Mouse (Mus musculus) intestine, embryonic 16.5 days (tissue): ENCODE data around the gene Trpm3. TPM values are rescaled to one million over a fixed set of nuclear protein-coding genes. Genes with fewer than 3 reads are reported as not detected.
A peak's percentile ranks its signal among the peaks of the same experiment; 100 is the strongest.

Experiments
- ATAC-seq: fragments of 200-750 bp; cut with Nextera tagmentation; 2 replicates; pipeline ENCODE4 v1.8.0; 2017; ENCODE audit warnings: moderate TSS enrichment, moderate library complexity
- H3K27ac ChIP-seq: fragments of 300-500 bp; sonication (generic); 2 replicates; pipeline ENCODE4 v1.5.1; 2014; ENCODE audit warnings: mild to moderate bottlenecking, low read length
- H3K27me3 ChIP-seq: fragments of 300-500 bp; sonication (generic); replicated peaks from 2 replicates; pipeline ENCODE4 v1.6.1; 2014; ENCODE audit warnings: low read length, control low read depth, mixed read lengths; ENCODE audit not compliant: control insufficient read depth, insufficient read depth
- H3K36me3 ChIP-seq: fragments of 300-500 bp; sonication (generic); 2 replicates; pipeline ENCODE4 v1.6.1; 2014; ENCODE audit warnings: low read length, control low read depth; ENCODE audit not compliant: control insufficient read depth, insufficient read depth
- H3K4me1 ChIP-seq: fragments of 300-500 bp; sonication (generic); 2 replicates; pipeline ENCODE4 v1.6.1; 2014; ENCODE audit warnings: low read length, control low read depth, mixed read lengths; ENCODE audit not compliant: control insufficient read depth, insufficient read depth
- H3K4me2 ChIP-seq: fragments of 300-500 bp; sonication (generic); 2 replicates; pipeline ENCODE4 v1.6.1; 2014; ENCODE audit warnings: low read depth, low read length, control low read depth
- H3K4me3 ChIP-seq: fragments of 300-500 bp; sonication (generic); 2 replicates; pipeline ENCODE4 v1.5.1; 2014; ENCODE audit warnings: mild to moderate bottlenecking, low read length
- H3K9ac ChIP-seq: fragments of 300-500 bp; sonication (generic); 2 replicates; pipeline ENCODE4 v1.6.1; 2014; ENCODE audit warnings: low read depth, low read length
- H3K9me3 ChIP-seq: fragments of 300-500 bp; sonication (generic); 2 replicates; pipeline ENCODE4 v1.6.1; 2016; ENCODE audit warnings: low read length, control low read depth; ENCODE audit not compliant: control insufficient read depth
- WGBS: fragments of 180-500 bp; shearing (Covaris S2); extraction: QIAGEN DNeasy Blood & Tissue Kit; methylation state at CpG from one replicate; pipeline ENCODE4 v1.1.7; 2014; 5-methylcytosine and 5-hydroxymethylcytosine counted together
- polyA plus RNA-seq: library from polyadenylated mRNA; unstranded; fragments of >200 nt; fragmentation: Nextera tagmentation; extraction: Ambion mirVana; gene quantifications from 2 replicates; pipeline ENCODE4 v1.2.1, GENCODE M21; 2015

Gene Trpm3
- polyA plus RNA-seq, 1 experiment from 2014 or later: 0.27 TPM

DNA sequence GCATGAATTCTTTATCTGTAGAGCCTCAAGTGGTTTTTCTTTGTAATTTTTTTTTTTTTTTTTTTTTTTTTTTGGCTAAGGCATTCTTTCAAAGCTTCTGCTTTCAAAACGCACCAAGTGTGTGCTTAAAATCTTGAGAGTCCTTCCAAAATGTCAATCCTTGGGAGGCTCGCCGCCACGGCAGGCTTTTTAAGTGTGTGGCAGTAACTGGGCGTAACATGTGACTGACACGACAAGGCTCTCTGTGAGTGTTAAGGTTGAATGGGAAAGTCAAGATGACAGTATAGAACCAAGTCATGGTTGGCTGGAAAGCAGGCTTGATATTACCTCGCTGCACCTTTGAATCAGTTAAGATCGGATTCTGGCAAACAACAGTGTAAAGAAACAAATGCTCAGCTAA, 200.1 kb downstream of the Trpm3 start:
- Histone ChIP-seq H3K9ac (no peak overlapping the region), H3K27ac (no peak overlapping the region), H3K9me3 (no peaks in the 10 kb centered on the region), H3K4me2 (no peak overlapping the region), H3K4me1 (no peaks in the 10 kb centered on the region), H3K4me3 (no peak overlapping the region), H3K36me3 (no peaks in the 10 kb centered on the region), H3K27me3 (no peaks in the 10 kb centered on the region)
- 80% methylated on average over 8 of the region's 8 CpGs for WGBS
- ATAC-seq: no peak

DNA sequence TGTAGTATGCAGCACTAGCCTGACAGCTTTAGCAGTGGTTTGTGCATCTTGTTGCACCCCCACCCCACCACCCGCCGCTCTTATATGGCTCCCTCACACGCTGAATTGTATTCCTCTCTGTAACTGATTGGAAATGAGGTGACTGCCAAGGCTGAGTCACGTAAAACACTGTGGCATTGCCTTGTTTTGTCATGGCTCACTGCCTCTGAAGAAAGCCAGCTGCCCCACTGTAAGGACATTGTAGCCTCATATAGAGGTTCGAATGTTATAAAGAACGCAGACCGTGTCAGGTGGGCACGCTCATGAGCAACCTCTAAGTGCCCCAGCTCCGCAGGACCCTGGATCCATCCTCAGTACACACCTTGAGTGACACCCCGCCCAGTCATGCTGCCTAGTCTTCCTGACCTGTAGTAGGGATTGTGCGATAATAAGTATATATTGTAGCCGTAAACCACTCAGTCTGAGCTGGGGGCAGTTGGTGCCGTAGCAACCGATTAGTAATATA, 215.2 kb downstream of the Trpm3 start:
- H3K4me2 ChIP-seq: no peak overlapping the region
- no peaks in the 10 kb centered on the region for H3K27me3 ChIP-seq
- 82% methylated on average over 14 of the region's 14 CpGs for WGBS
- no peaks in the 10 kb centered on the region for H3K4me1 ChIP-seq
- no peak overlapping the region for H3K9ac ChIP-seq
- H3K4me3 ChIP-seq: no peak overlapping the region
- H3K9me3 ChIP-seq: no peaks in the 10 kb centered on the region
- no peak for ATAC-seq
- H3K27ac ChIP-seq: no peak overlapping the region
- no peaks in the 10 kb centered on the region for H3K36me3 ChIP-seq

DNA sequence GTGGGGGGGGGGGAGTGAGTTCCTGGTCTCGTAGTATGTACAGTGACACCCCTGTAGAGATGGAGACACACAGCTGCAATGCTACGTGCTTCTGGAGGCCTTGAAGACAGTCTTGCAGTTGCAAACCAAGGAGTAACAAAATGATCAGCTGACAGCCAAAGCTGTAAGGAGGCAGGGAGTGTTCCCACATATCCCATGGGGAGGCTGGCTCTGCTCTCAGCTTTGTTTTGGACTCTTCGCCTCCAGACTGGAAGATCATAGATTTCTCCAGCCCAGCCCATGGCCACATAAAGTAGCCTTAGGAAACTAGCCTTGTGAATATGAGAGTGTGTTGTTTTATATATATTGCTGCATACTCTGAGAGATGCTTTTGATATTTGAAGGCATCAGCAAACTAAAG, 248.0 kb downstream of the Trpm3 start:
- Histone ChIP-seq H3K4me1 (no peaks in the 10 kb centered on the region), H3K27me3 (no peaks in the 10 kb centered on the region), H3K27ac (no peak overlapping the region), H3K9ac (no peak overlapping the region), H3K9me3 (no peaks in the 10 kb centered on the region), H3K36me3 (no peaks in the 10 kb centered on the region), H3K4me3 (no peak overlapping the region), H3K4me2 (no peak overlapping the region)
- WGBS: 84% methylated on average over 3 of the region's 3 CpGs
- ATAC-seq: no peak

DNA sequence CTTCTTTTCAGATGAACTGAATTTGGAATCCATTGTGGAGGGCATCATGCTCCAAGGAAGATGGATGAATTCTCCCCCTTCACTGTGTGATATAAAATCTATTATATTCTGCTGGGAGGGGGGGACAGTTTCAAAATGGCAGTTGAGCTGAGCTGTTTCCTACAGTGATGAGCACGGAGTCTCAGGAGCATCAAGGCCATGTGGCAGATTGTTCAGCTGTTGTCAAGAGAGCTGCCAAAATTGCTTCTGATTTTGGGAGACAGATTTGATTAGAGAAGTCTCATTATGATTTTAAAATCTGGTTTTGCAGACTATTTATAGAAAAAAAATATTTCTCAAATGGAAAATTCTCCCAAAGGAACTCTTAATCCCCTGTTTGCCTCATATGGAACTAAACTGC, 255.9 kb downstream of the Trpm3 start:
- Histone ChIP-seq H3K27me3 (no peaks in the 10 kb centered on the region), H3K4me2 (no peak overlapping the region), H3K36me3 (no peaks in the 10 kb centered on the region), H3K27ac (no peak overlapping the region), H3K9me3 (no peaks in the 10 kb centered on the region), H3K4me1 (no peaks in the 10 kb centered on the region), H3K9ac (no peak overlapping the region), H3K4me3 (no peak overlapping the region)
- ATAC-seq: no peak
- WGBS: 84% methylated on average over 1 of the region's 1 CpGs

DNA sequence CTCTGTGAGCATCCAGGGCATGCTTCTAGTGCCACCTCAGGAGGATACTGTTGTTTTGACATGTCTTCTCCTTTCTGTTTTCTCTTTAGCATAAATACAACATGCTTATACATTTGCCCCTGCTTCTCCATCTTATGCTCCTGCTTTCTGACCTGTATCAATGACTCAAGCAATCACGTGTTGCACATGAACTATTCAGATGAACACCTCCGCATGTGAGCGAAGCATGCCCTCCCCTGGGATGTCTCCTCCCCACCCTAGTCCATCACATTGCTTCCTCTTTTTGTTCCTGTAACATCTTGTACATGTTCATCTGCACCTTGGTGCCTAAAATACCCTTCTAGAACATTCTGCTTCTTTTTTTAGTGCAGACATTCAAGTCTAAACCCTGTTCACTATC, 265.2 kb downstream of the Trpm3 start:
- H3K27ac ChIP-seq: no peak overlapping the region
- no peaks in the 10 kb centered on the region for H3K4me1 ChIP-seq
- no peaks in the 10 kb centered on the region for H3K9me3 ChIP-seq
- no peak overlapping the region for H3K4me2 ChIP-seq
- no peak overlapping the region for H3K4me3 ChIP-seq
- 93% methylated on average over 3 of the region's 3 CpGs for WGBS
- no peaks in the 10 kb centered on the region for H3K27me3 ChIP-seq
- no peak for ATAC-seq
- H3K36me3 ChIP-seq: no peaks in the 10 kb centered on the region
- H3K9ac ChIP-seq: no peak overlapping the region

DNA sequence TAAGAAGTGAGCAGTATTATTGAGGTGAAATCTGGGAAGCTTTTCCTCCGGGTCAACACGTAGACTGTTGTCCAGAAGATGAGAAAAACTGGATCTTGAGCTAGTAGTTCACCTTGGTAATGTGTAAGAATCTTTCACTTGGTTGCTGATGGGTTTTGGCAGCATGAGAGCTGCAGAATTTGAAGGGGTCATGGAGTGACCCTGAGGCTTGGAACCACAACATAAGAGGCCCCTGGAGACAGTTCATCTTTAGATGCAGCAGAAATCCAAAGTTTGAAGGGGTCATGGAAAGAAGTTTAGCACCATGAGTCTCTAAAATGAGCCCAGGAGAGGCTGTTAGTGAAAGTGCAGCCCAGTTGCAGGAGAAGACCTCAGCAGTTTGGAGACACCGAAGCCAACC, 279.4 kb downstream of the Trpm3 start:
- Histone ChIP-seq H3K9me3 (no peaks in the 10 kb centered on the region), H3K4me1 (no peaks in the 10 kb centered on the region), H3K36me3 (no peaks in the 10 kb centered on the region), H3K4me3 (no peak overlapping the region), H3K9ac (no peak overlapping the region), H3K27me3 (no peaks in the 10 kb centered on the region), H3K4me2 (no peak overlapping the region), H3K27ac (no peak overlapping the region)
- ATAC-seq: no peak
- 92% methylated on average over 3 of the region's 3 CpGs for WGBS

DNA sequence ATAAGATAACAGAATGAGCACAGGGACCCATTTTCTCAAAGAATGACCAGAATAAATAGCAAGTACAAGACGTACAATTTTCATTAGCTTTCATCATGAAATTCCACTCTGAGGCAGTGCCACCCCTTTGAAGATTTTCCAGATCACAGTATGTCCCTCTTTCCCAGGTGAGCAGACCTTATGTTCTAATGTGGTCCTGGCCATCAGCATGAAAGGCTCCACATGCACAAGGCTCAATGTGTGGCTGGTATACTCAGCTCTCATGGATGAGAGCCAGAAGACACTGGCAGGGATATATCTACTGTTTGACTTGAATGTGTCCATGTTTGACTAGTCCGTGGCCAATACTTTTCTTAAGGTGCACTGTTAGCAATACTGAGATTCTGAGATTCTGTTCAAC, 298.4 kb downstream of the Trpm3 start:
- no peaks in the 10 kb centered on the region for H3K4me1 ChIP-seq
- no peaks in the 10 kb centered on the region for H3K9me3 ChIP-seq
- no peaks in the 10 kb centered on the region for H3K36me3 ChIP-seq
- WGBS: 84% methylated on average over 2 of the region's 2 CpGs
- no peaks in the 10 kb centered on the region for H3K27me3 ChIP-seq
- no peak for ATAC-seq
- no peak overlapping the region for H3K9ac ChIP-seq
- no peak overlapping the region for H3K4me3 ChIP-seq
- no peak overlapping the region for H3K4me2 ChIP-seq
- H3K27ac ChIP-seq: no peak overlapping the region

DNA sequence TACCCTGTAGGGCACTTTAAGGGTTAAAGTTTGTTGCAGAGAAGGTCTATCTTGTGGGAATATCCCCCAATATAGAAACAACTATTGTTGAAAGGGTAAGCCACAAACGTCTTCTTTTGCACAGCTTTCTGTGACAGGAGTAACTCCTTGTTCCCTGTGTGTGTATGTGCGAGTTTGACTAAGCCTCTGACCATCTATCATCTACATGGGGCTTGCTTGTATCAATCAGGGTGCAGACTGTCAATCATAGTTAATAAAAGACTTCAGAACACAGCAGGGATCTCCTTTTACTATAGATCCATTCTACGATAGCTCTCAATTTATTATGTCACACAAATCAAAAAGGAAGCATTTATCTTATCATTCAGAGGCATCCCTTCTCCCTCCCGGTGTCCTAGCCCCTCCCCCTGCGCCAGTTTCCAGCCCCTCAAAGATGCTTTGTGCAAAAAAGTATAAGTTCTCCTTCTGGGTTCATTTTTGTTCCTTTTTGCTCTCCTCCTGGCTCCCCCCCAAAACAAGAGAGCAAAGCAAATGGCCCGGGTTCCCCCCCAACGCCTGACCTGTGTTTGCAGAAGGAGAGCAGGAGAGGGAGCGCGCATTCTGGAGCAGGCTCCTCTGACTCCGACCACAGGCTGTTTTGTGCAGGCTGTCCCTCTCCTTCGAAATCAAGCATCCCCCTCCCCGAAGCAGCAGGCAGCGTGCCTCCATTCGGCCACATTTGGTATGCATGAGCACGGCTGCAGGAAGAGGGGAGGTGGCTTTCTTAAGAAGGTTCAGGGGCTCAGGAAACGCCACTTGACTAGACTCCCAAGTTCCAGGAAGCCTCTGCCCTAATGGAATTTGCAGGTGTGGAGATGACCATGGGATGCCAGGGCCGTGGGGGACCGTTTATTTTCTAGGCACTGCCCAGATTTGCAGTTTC, 308.8 kb downstream of the Trpm3 start:
- Histone ChIP-seq H3K9me3 (no peaks in the 10 kb centered on the region), H3K4me2 (peak overlapping the region; percentile 52), H3K27me3 (no peaks in the 10 kb centered on the region), H3K36me3 (no peaks in the 10 kb centered on the region), H3K4me1 (peaks cover 3% of the 10 kb centered on the region; the same call in 1 of the 2 replicates), H3K4me3 (peak overlapping the region; percentile 23), H3K27ac (no peak overlapping the region), H3K9ac (peak overlapping the region; percentile 33; the same call in 1 of the 2 replicates)
- ATAC-seq: no peak
- 5% methylated on average over 18 of the region's 18 CpGs for WGBS

DNA sequence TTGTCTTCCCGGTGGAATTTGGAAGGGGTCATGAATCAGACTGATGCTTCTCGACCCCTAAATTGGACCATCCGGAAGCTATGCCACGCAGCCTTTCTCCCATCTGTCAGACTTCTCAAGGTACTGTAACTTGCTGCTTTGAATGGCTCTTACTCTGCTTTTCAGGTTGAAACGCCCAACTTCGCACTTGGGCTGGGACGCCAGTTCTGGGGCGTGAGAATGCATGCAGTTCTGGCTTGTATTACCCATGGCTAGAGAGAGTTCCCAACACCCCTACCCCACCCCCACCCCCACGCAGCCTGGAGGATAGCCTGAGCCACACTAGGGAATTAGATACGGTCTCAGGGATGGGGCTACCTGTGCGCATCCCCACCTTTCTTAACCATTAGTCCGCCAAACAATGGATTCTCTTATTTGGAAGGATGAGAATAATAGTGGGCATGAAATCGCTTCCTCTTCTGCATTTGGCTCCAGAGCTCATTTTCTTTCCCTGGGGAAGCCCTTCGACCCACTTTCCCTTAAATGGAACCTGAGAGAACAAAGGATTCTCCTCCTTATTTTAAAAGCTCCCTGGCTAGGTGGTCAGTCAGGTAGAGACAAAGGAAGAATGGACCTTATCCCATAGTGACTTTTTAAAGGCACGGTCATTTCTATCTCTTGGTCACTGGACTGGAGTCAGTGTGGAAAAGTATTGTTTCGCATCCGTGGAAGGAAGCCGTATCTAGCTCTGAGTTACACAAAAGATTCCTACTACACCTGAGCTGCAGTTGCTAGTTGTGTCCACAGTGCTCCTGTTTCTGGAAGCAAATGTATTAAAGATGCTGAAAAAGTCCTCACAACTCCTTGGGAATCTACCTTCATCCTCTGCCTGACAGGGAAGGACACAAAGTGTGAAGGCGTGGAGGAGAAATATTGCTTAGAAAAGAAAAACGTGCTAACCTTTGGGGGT, 309.8 kb downstream of the Trpm3 start:
- ATAC-seq: no peak
- 34% methylated on average over 20 of the region's 20 CpGs for WGBS

More for the DNA sequence above, 309.8 kb downstream of the Trpm3 start:
- Histone ChIP-seq H3K27me3 (no peaks in the 10 kb centered on the region), H3K9ac (peak overlapping the region; percentile 33; the same call in 1 of the 2 replicates), H3K4me1 (peaks cover 3% of the 10 kb centered on the region; the same call in 1 of the 2 replicates), H3K27ac (no peak overlapping the region), H3K4me2 (peak overlapping the region; percentile 52), H3K4me3 (peak overlapping the region; percentile 23), H3K36me3 (no peaks in the 10 kb centered on the region), H3K9me3 (no peaks in the 10 kb centered on the region)
